Mouse (Mus musculus) limb, embryonic 14.5 days (tissue): ENCODE results near the gene Galnt10. TPM values are rescaled to one million over a fixed set of nuclear protein-coding genes. Genes with fewer than 3 reads are reported as not detected.

Experiments
- ATAC-seq: fragments of 200-750 bp; cut with Nextera tagmentation; 2 replicates; pipeline ENCODE4 v1.8.0; 2017; ENCODE audit warnings: low read depth, moderate number of reproducible peaks, moderate TSS enrichment; ENCODE audit not compliant: low FRiP score
- DNase-seq: peaks from one replicate; pipeline ENCODE4 v3.0.0-alpha.2; 2015; ENCODE audit warnings: low spot score
- H3K27ac ChIP-seq: fragments of 300-500 bp; sonication (generic); replicated peaks from 2 replicates; pipeline ENCODE4 v1.5.1; 2014; ENCODE audit warnings: low read depth, mild to moderate bottlenecking, low read length, moderate library complexity, mixed read lengths
- H3K27me3 ChIP-seq: fragments of 300-500 bp; sonication (generic); 2 replicates; pipeline ENCODE4 v1.6.1; 2014; ENCODE audit warnings: low read length, mixed read lengths; ENCODE audit not compliant: control insufficient read depth, insufficient read depth
- H3K36me3 ChIP-seq: fragments of 300-500 bp; sonication (generic); 2 replicates; pipeline ENCODE4 v1.6.1; 2014; ENCODE audit warnings: mild to moderate bottlenecking, low read length, moderate library complexity, mixed read lengths; ENCODE audit not compliant: control insufficient read depth, insufficient read depth
- H3K4me1 ChIP-seq: fragments of 300-500 bp; sonication (generic); 2 replicates; pipeline ENCODE4 v1.6.1; 2014; ENCODE audit warnings: antibody characterized with exemption, low read length, mixed read lengths; ENCODE audit not compliant: control insufficient read depth, insufficient read depth
- H3K4me2 ChIP-seq: fragments of 300-500 bp; sonication (generic); replicated peaks from 2 replicates; pipeline ENCODE4 v1.6.1; 2014; ENCODE audit warnings: low read depth, mild to moderate bottlenecking, low read length, moderate library complexity; ENCODE audit not compliant: severe bottlenecking
- H3K4me3 ChIP-seq: fragments of 300-500 bp; sonication (generic); replicated peaks from 2 replicates; pipeline ENCODE4 v1.5.1; 2014; ENCODE audit warnings: low read length
- H3K9ac ChIP-seq: fragments of 300-500 bp; sonication (generic); 2 replicates; pipeline ENCODE4 v1.6.1; 2014; ENCODE audit warnings: mild to moderate bottlenecking, low read depth, low read length, moderate library complexity; ENCODE audit not compliant: severe bottlenecking
- H3K9me3 ChIP-seq: fragments of 300-500 bp; sonication (generic); 2 replicates; pipeline ENCODE4 v1.6.1; 2016; ENCODE audit warnings: low read length; ENCODE audit not compliant: control insufficient read depth
- POLR2A ChIP-seq: fragments of 200-500 bp; IDR thresholded peaks from 2 replicates; pipeline ENCODE4 v1.8.0; 2012; ENCODE audit warnings: inconsistent platforms, mild to moderate bottlenecking, moderate library complexity, borderline replicate concordance; ENCODE audit not compliant: insufficient read depth, insufficient read length; ENCODE audit errors: extremely low read depth
- WGBS: fragments of 180-500 bp; shearing (Covaris S2); extraction: QIAGEN DNeasy Blood & Tissue Kit; methylation state at CpG from one replicate; pipeline ENCODE4 v1.1.7; 2014; 5-methylcytosine and 5-hydroxymethylcytosine counted together
- polyA plus RNA-seq, 2 experiments: library from polyadenylated mRNA; depleted of rRNA in 1 of 2; stranded (reverse) in 1 of 2; unstranded in 1 of 2; fragments of >200 nt; fragmentation: Nextera tagmentation in 1 of 2; extraction: Ambion mirVana in 1 of 2; gene quantifications; 2 replicates each; pipeline versions ENCODE4 v1.2.1 to v1.2.3; 2012 to 2014

Gene Galnt10
- polyA plus RNA-seq, 2 experiments = 24.4 to 26.5 TPM

- Histone ChIP-seq H3K4me3 (no peak overlapping the region), H3K27ac (no peak overlapping the region), H3K36me3 (peaks cover 9% of the 10 kb centered on the region; the same call in 1 of the 2 replicates), H3K27me3 (no peaks in the 10 kb centered on the region), H3K9me3 (no peaks in the 10 kb centered on the region), H3K4me2 (no peak overlapping the region), H3K4me1 (peaks cover 9% of the 10 kb centered on the region; the same call in 1 of the 2 replicates), H3K9ac (no peak overlapping the region)
- DNase-seq = peak; percentile 82
- 20% methylated on average over 7 of the region's 7 CpGs for WGBS
- peak; percentile 77; the same call in 1 of the 2 replicates for ATAC-seq
- no peak for TF ChIP-seq POLR2A
Observed at GRCm38 (mm10) chr11:57719631-57720030, 74.4 kb downstream of the Galnt10 start.

- no peak overlapping the region for H3K4me3 ChIP-seq
- TF ChIP-seq POLR2A = no peak
- no peaks in the 10 kb centered on the region for H3K27me3 ChIP-seq
- DNase-seq (no peak), ATAC-seq (no peak)
- peaks cover 9% of the 10 kb centered on the region; the same call in 1 of the 2 replicates for H3K4me1 ChIP-seq
- H3K36me3 ChIP-seq = peaks cover 9% of the 10 kb centered on the region; the same call in 1 of the 2 replicates
- H3K27ac ChIP-seq = no peak overlapping the region
- H3K9ac ChIP-seq = no peak overlapping the region
- H3K4me2 ChIP-seq = no peak overlapping the region
- 37% methylated on average over 6 of the region's 6 CpGs for WGBS
- H3K9me3 ChIP-seq = no peaks in the 10 kb centered on the region
Observed at GRCm38 (mm10) chr11:57720076-57720475, 74.8 kb downstream of the Galnt10 start.

- Histone ChIP-seq H3K9ac (no peak overlapping the region), H3K4me3 (no peak overlapping the region), H3K4me1 (peaks cover 4% of the 10 kb centered on the region; the same call in 1 of the 2 replicates), H3K4me2 (no peak overlapping the region), H3K27ac (no peak overlapping the region), H3K9me3 (no peaks in the 10 kb centered on the region), H3K27me3 (no peaks in the 10 kb centered on the region), H3K36me3 (peaks cover 25% of the 10 kb centered on the region)
- DNase-seq (no peak), ATAC-seq (no peak)
- TF ChIP-seq POLR2A = no peak
- 84% methylated on average over 5 of the region's 5 CpGs for WGBS
Observed at GRCm38 (mm10) chr11:57724791-57725463, 79.7 kb downstream of the Galnt10 start.

GRCm38 (mm10) chr11:57725926-57726325 lies 80.7 kb downstream of the Galnt10 start:
- Histone ChIP-seq H3K27ac (no peak overlapping the region), H3K36me3 (peaks cover 25% of the 10 kb centered on the region), H3K9ac (no peak overlapping the region), H3K4me3 (no peak overlapping the region), H3K27me3 (no peaks in the 10 kb centered on the region), H3K4me1 (no peaks in the 10 kb centered on the region), H3K4me2 (no peak overlapping the region), H3K9me3 (no peaks in the 10 kb centered on the region)
- WGBS = 55% methylated on average over 4 of the region's 4 CpGs
- TF ChIP-seq POLR2A = no peak
- ATAC-seq (no peak), DNase-seq (no peak)

GRCm38 (mm10) chr11:57727303-57727969 lies 82.2 kb downstream of the Galnt10 start:
- H3K9ac ChIP-seq = no peak overlapping the region
- WGBS = 69% methylated on average over 9 of the region's 9 CpGs
- no peaks in the 10 kb centered on the region for H3K27me3 ChIP-seq
- H3K36me3 ChIP-seq = peaks cover 25% of the 10 kb centered on the region
- no peak for TF ChIP-seq POLR2A
- no peak overlapping the region for H3K4me3 ChIP-seq
- H3K9me3 ChIP-seq = no peaks in the 10 kb centered on the region
- no peak overlapping the region for H3K27ac ChIP-seq
- H3K4me1 ChIP-seq = no peaks in the 10 kb centered on the region
- ATAC-seq (no peak), DNase-seq (no peak)
- no peak overlapping the region for H3K4me2 ChIP-seq
